Mouse (Mus musculus): Measurements from ENCODE around the gene Impdh2. TPM values are rescaled to one million over a fixed set of nuclear protein-coding genes. Genes with fewer than 3 reads are reported as not detected.

Impdh2 gene
- total and polyA plus RNA-seq, 2 experiments from 2014 or later = 106 to 115 TPM

DNA sequence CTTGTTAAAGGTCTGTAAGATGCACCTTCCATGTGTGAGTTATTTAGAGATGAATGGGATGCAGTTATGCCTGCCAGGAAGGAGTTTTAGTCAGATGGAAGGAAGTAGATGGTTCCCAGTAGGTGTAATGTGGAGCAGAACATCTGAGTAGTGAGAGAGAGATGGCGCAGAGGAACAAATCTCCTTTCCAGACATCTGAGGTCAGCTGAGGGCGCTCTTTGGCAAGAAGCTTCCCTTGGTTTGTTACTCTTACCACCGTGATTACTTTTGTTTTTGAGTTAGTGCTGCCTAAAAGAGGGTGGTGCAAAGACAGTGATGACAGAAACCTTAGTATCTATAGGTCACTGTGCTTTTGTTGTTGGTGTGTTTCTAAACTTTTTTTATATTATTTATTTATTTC lies 34.7 kb upstream of the Impdh2 start:
- no peak for TF ChIP-seq CTCF (IDR thresholded peaks at IDR 0.05; ENCODE audit: low read depth)
- H3K27me3 ChIP-seq (ENCODE audit: insufficient read depth, low read length) = no peaks in the 10 kb centered on the region
- peaks cover 14% of the 10 kb centered on the region for H3K36me3 ChIP-seq (ENCODE audit: insufficient read depth)
- no peaks in the 10 kb centered on the region for H3K9me3 ChIP-seq (ENCODE audit: low read length)
- H3K9ac ChIP-seq = no peak overlapping the region
- H3K4me3 ChIP-seq (ENCODE audit: low read depth, low read length) = no peak overlapping the region
- no peak overlapping the region for H3K4me2 ChIP-seq (ENCODE audit: low read depth)
- DNase-seq = no peak
- no peak for ATAC-seq
- 88% methylated on average over 3 of the region's 3 CpGs for WGBS
- H3K4me1 ChIP-seq (ENCODE audit: insufficient read depth) = no peaks in the 10 kb centered on the region
- H3K27ac ChIP-seq (ENCODE audit: low read depth, low read length) = no peak overlapping the region

DNA sequence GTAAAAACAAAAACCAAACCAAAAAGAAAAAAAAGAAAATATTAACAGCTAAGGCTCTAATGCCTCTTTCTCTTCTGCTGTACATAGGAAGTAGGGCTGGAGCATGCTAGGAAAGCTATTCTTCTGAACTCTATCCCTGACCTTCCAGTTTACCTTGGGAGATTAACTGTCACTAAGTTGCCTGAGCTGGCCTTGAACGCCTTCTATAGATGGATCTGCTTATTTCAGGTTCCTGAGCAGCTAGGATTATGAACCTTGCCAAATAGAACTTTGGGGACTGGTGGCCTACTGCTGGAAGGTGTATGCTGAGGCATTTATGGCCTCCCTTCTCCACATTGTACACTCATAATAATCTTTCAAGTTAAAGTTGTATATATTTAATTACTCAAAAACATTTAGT lies 29.1 kb upstream of the Impdh2 start:
- Histone ChIP-seq H3K4me2 (ENCODE audit: low read depth) (no peak overlapping the region), H3K36me3 (ENCODE audit: insufficient read depth) (peaks cover 51% of the 10 kb centered on the region), H3K4me3 (ENCODE audit: low read depth, low read length) (no peak overlapping the region), H3K27ac (ENCODE audit: low read depth, low read length) (no peak overlapping the region), H3K9me3 (ENCODE audit: low read length) (no peaks in the 10 kb centered on the region), H3K4me1 (ENCODE audit: insufficient read depth) (no peaks in the 10 kb centered on the region), H3K27me3 (ENCODE audit: insufficient read depth, low read length) (no peaks in the 10 kb centered on the region), H3K9ac (no peak overlapping the region)
- no peak for ATAC-seq
- TF ChIP-seq CTCF (IDR thresholded peaks at IDR 0.05; ENCODE audit: low read depth) = no peak
- DNase-seq = no peak
- 92% methylated on average over 1 of the region's 1 CpGs for WGBS

DNA sequence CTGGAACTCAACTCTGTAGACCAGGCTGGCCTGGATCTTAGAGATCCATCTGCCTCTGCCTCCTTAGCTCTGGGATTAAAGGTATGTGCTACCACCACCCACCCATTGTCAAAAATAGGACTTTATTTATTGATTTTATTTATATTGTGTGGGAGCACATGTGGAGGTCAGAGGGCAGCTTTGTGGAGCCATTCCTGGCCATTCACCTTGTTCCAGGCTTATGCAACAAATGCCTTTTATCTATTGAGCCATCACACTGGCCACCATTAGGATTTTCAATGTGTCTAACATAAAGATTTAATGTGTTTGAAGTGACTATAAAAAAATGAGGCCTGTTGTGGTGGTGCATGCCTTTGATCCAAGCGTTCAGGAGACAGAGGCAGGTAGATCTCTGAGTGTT lies 28.6 kb upstream of the Impdh2 start:
- ATAC-seq (no peak), DNase-seq (no peak)
- H3K4me2 ChIP-seq (ENCODE audit: low read depth) = no peak overlapping the region
- TF ChIP-seq CTCF (IDR thresholded peaks at IDR 0.05; ENCODE audit: low read depth) = no peak
- 96% methylated on average over 1 of the region's 1 CpGs for WGBS
- no peaks in the 10 kb centered on the region for H3K4me1 ChIP-seq (ENCODE audit: insufficient read depth)
- H3K36me3 ChIP-seq (ENCODE audit: insufficient read depth) = peaks cover 54% of the 10 kb centered on the region
- H3K9ac ChIP-seq = no peak overlapping the region
- no peaks in the 10 kb centered on the region for H3K9me3 ChIP-seq (ENCODE audit: low read length)
- H3K4me3 ChIP-seq (ENCODE audit: low read depth, low read length) = no peak overlapping the region
- no peaks in the 10 kb centered on the region for H3K27me3 ChIP-seq (ENCODE audit: insufficient read depth, low read length)
- no peak overlapping the region for H3K27ac ChIP-seq (ENCODE audit: low read depth, low read length)

DNA sequence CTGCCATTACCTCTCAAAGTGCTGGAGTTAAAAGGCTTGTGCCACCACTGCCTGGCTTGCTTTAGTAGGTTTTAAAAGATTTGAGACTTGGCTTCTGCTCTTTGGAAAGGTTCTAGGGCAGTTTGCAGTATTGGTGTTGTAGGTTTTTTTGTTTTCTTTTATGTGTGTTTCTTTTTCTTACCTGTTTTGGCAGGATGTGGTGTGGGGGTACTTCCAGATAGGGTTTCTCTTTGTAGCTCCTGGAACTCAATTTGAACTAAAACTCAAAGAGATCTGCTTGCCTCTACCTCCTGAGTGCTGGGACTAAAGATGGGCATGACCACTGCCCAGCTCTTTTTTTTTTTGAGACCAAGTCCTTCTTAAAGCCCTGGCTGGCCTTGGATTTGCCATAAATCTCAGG lies 19.2 kb upstream of the Impdh2 start:
- Histone ChIP-seq H3K27me3 (ENCODE audit: insufficient read depth, low read length) (no peaks in the 10 kb centered on the region), H3K36me3 (ENCODE audit: insufficient read depth) (peaks cover 68% of the 10 kb centered on the region), H3K4me2 (ENCODE audit: low read depth) (no peak overlapping the region), H3K9ac (no peak overlapping the region), H3K9me3 (ENCODE audit: low read length) (no peaks in the 10 kb centered on the region), H3K4me3 (ENCODE audit: low read depth, low read length) (no peak overlapping the region), H3K4me1 (ENCODE audit: insufficient read depth) (no peaks in the 10 kb centered on the region), H3K27ac (ENCODE audit: low read depth, low read length) (no peak overlapping the region)
- no peak for ATAC-seq
- no peak for TF ChIP-seq CTCF (IDR thresholded peaks at IDR 0.05; ENCODE audit: low read depth)
- no peak for DNase-seq

DNA sequence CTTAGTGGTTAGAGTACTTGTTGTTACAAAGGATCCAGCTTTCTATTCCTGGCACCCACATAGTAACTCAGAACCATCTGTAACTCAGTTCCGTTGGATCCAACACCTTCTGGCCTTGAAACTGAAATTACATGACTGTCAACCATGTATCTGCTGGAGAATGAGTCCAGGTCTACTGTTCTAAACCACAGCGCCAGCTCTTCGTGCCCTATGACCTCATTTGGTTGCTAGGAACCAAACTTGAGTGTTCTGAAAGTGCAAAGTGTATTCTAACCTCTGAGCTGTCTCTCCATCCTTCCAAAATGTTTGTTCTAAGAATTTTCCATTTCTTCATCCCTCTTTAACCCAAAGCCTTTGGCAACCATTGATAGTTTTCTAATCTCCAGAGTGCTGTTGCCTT lies 14.1 kb upstream of the Impdh2 start:
- no peak for TF ChIP-seq CTCF (IDR thresholded peaks at IDR 0.05; ENCODE audit: low read depth)
- no peak overlapping the region for H3K27ac ChIP-seq (ENCODE audit: low read depth, low read length)
- H3K36me3 ChIP-seq (ENCODE audit: insufficient read depth) = peaks cover 69% of the 10 kb centered on the region
- H3K4me3 ChIP-seq (ENCODE audit: low read depth, low read length) = no peak overlapping the region
- H3K9ac ChIP-seq = no peak overlapping the region
- ATAC-seq (no peak), DNase-seq (no peak)
- H3K27me3 ChIP-seq (ENCODE audit: insufficient read depth, low read length) = no peaks in the 10 kb centered on the region
- no peaks in the 10 kb centered on the region for H3K9me3 ChIP-seq (ENCODE audit: low read length)
- 91% methylated on average over 3 of the region's 3 CpGs for WGBS
- H3K4me1 ChIP-seq (ENCODE audit: insufficient read depth) = no peaks in the 10 kb centered on the region
- no peak overlapping the region for H3K4me2 ChIP-seq (ENCODE audit: low read depth)

DNA sequence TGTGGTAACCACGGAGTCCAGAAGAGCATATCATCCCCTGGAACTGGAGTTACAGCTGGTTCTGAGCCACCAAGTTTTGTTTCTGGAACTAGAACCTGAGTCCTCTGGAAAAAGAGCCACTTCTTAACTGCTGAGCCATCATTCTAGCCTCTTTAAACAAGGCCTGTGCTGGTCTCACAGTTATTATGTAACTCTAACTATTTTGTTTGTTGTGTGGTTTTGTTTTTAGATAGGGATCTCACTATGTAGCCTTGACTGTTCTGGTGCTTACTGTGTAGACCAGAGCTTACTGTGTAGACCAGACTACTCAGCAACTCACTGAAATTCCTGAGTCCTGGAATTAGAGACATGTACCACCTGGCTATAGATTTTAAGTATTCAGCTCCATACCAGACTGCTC lies 13.2 kb upstream of the Impdh2 start:
- no peak for TF ChIP-seq CTCF (IDR thresholded peaks at IDR 0.05; ENCODE audit: low read depth)
- whole genome bisulfite sequencing = 95% methylated on average over 1 of the region's 1 CpGs
- no peak overlapping the region for H3K4me3 ChIP-seq (ENCODE audit: low read depth, low read length)
- H3K4me2 ChIP-seq (ENCODE audit: low read depth) = no peak overlapping the region
- no peak overlapping the region for H3K9ac ChIP-seq
- H3K27ac ChIP-seq (ENCODE audit: low read depth, low read length) = no peak overlapping the region
- H3K9me3 ChIP-seq (ENCODE audit: low read length) = no peaks in the 10 kb centered on the region
- H3K27me3 ChIP-seq (ENCODE audit: insufficient read depth, low read length) = no peaks in the 10 kb centered on the region
- H3K4me1 ChIP-seq (ENCODE audit: insufficient read depth) = no peaks in the 10 kb centered on the region
- ATAC-seq = no peak
- peaks cover 64% of the 10 kb centered on the region for H3K36me3 ChIP-seq (ENCODE audit: insufficient read depth)
- DNase-seq = no peak

DNA sequence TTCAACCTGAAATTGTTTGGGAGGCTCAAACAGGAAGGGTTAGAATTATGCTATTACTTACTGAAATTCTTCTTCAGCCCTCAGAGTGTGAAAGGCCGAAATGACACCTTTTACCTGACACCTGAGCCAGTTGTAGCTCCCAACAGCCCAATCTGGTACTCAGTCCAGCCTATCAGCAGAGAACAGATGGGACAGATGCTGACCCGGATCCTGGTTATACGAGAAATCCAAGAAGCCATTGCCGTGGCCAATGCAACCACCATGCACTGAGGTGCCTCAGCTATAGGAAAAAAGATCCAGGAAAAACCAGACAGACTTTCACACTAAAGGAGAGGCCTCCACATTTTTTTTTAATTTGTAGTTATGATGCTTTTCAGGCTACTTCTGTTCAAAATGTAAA lies 917 bp upstream of the Impdh2 start:
- no peak overlapping the region for H3K4me2 ChIP-seq (ENCODE audit: low read depth)
- DNase-seq = no peak
- H3K27me3 ChIP-seq (ENCODE audit: insufficient read depth, low read length) = no peaks in the 10 kb centered on the region
- H3K36me3 ChIP-seq (ENCODE audit: insufficient read depth) = peaks cover 66% of the 10 kb centered on the region
- 91% methylated on average over 4 of the region's 4 CpGs for WGBS
- no peak overlapping the region for H3K27ac ChIP-seq (ENCODE audit: low read depth, low read length)
- no peak overlapping the region for H3K4me3 ChIP-seq (ENCODE audit: low read depth, low read length)
- no peak for ATAC-seq
- H3K9me3 ChIP-seq (ENCODE audit: low read length) = no peaks in the 10 kb centered on the region
- peaks cover 6% of the 10 kb centered on the region for H3K4me1 ChIP-seq (ENCODE audit: insufficient read depth)
- no peak overlapping the region for H3K9ac ChIP-seq
- no peak for TF ChIP-seq CTCF (IDR thresholded peaks at IDR 0.05; ENCODE audit: low read depth)

DNA sequence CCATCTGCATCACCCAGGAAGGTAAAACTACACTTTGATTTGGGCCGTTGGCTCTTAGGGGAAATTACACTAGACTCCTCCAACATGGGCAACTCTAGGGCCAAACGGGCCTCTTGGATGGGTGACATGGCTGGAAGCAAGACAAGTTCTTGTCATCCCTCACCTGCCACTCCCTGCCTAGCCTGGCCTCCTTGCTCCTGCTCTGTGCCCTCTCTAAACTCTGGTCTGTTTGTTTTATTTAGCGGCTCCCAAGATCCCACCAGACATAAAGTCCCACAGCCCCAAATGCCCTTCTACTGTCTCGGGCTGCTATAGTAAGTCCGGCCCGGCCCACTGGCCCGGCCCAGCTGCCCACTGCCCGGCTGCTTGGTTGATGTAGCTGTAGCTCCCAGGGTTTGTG lies 3.6 kb downstream of the Impdh2 start:
- Histone ChIP-seq H3K27me3 (ENCODE audit: insufficient read depth, low read length) (no peaks in the 10 kb centered on the region), H3K36me3 (ENCODE audit: insufficient read depth) (peaks cover 51% of the 10 kb centered on the region), H3K4me1 (ENCODE audit: insufficient read depth) (peaks cover 18% of the 10 kb centered on the region), H3K4me3 (ENCODE audit: low read depth, low read length) (no peak overlapping the region), H3K27ac (ENCODE audit: low read depth, low read length) (no peak overlapping the region), H3K9me3 (ENCODE audit: low read length) (no peaks in the 10 kb centered on the region), H3K4me2 (ENCODE audit: low read depth) (no peak overlapping the region), H3K9ac (no peak overlapping the region)
- DNase-seq (no peak), ATAC-seq (no peak)
- TF ChIP-seq CTCF (IDR thresholded peaks at IDR 0.05; ENCODE audit: low read depth) = no peak
- WGBS = 94% methylated on average over 8 of the region's 8 CpGs
